Mouse (Mus musculus) heart, adult 2 months (tissue): Measurements from ENCODE around the gene Dlx2. TPM values are rescaled to one million over a fixed set of nuclear protein-coding genes. Genes with fewer than 3 reads are reported as not detected.

Source experiments
- DNase-seq, 2 experiments: peaks; one replicate each; pipeline ENCODE4 v3.0.0; 2021
- H3K27ac ChIP-seq: fragments of 200-600 bp; 2 replicates; pipeline ENCODE4 v1.8.1; 2022
- H3K27me3 ChIP-seq: fragments of 200-500 bp; 2 replicates; pipeline ENCODE4 v1.6.1; 2012; ENCODE audit warnings: mild to moderate bottlenecking, low read length, inconsistent platforms, mixed read lengths; ENCODE audit not compliant: control insufficient read depth, insufficient read depth
- H3K36me3 ChIP-seq: fragments of 200-500 bp; 2 replicates; pipeline ENCODE4 v1.6.1; 2012; ENCODE audit warnings: low read length, inconsistent platforms; ENCODE audit not compliant: control insufficient read depth, insufficient read depth
- H3K4me1 ChIP-seq: fragments of 200-500 bp; 2 replicates; pipeline ENCODE4 v1.6.1; 2011; ENCODE audit warnings: low read length; ENCODE audit not compliant: control insufficient read depth, insufficient read depth
- H3K4me3 ChIP-seq: fragments of 200-600 bp; 2 replicates; pipeline ENCODE4 v1.8.1; 2022
- H3K79me2 ChIP-seq: fragments of 200-500 bp; replicated peaks from 2 replicates; pipeline ENCODE4 v1.6.1; 2012; ENCODE audit warnings: mild to moderate bottlenecking, inconsistent platforms, low read length, moderate library complexity, mixed read lengths; ENCODE audit not compliant: control insufficient read depth, insufficient read depth
- H3K9ac ChIP-seq: fragments of 200-500 bp; 2 replicates; pipeline ENCODE4 v1.6.1; 2012; ENCODE audit warnings: low read depth, mild to moderate bottlenecking, control low read depth, inconsistent platforms, low read length, mixed read lengths
- CTCF ChIP-seq: fragments of 200-600 bp; IDR thresholded peaks from 2 replicates; pipeline ENCODE4 v1.8.1; 2022; ENCODE audit warnings: antibody characterized with exemption, mild to moderate bottlenecking, moderate library complexity
- EP300 ChIP-seq: fragments of 200-500 bp; IDR thresholded peaks from 2 replicates; pipeline ENCODE4 v1.6.1; 2011; ENCODE audit warnings: low read depth, low read length, control low read depth; ENCODE audit not compliant: insufficient read depth
- POLR2A ChIP-seq: fragments of 200-500 bp; IDR thresholded peaks from 2 replicates; pipeline ENCODE4 v1.6.1; 2011; ENCODE audit warnings: mild to moderate bottlenecking, low read depth, low read length, control low read depth; ENCODE audit not compliant: insufficient read depth
- WGBS: fragments of 180-500 bp; shearing (Covaris S2); methylation state at CpG from one replicate; pipeline ENCODE4 v1.1.7; 2018; 5-methylcytosine and 5-hydroxymethylcytosine counted together
- intact Hi-C: fragments of 180-260 bp; cut with DNase I; formaldehyde crosslinking; loops from one replicate; pipeline ENCODE4 v1.15.1; 2025
- polyA plus RNA-seq: library from polyadenylated mRNA; depleted of rRNA; stranded (reverse); fragments of >200 nt; gene quantifications from 2 replicates; pipeline ENCODE4 v1.2.3, GENCODE M21; 2012
- total RNA-seq, 2 experiments: library from RNA; stranded (reverse); gene quantifications; 2 replicates each; pipeline ENCODE4 v1.2.3; 2021

Gene Dlx2
- total and polyA plus RNA-seq, 3 experiments = not detected

GRCm38 (mm10) chr2:71573736-71574135, 27.2 kb upstream of the Dlx2 start:
- intact Hi-C loops = no loop called here

GRCm38 (mm10) chr2:71566466-71566865, 19.9 kb upstream of the Dlx2 start:
- H3K9ac ChIP-seq = no peak overlapping the region
- H3K36me3 ChIP-seq = no peaks in the 10 kb centered on the region
- WGBS = 70% methylated on average over 9 of the region's 9 CpGs
- TF ChIP-seq CTCF (no peak), EP300 (no peak), POLR2A (no peak)
- H3K4me3 ChIP-seq = no peak overlapping the region
- intact Hi-C loops = no loop called here
- DNase-seq = no peak
- H3K27me3 ChIP-seq = no peaks in the 10 kb centered on the region
- H3K4me1 ChIP-seq = no peaks in the 10 kb centered on the region
- H3K27ac ChIP-seq = no peak overlapping the region
- H3K79me2 ChIP-seq = no peaks in the 10 kb centered on the region

More at GRCm38 (mm10) chr2:71573736-71574135, 27.2 kb upstream of the Dlx2 start:
- no peak for TF ChIP-seq EP300
- TF ChIP-seq POLR2A = no peak
- TF ChIP-seq CTCF = no peak
- Histone ChIP-seq H3K27ac (no peak overlapping the region), H3K27me3 (no peaks in the 10 kb centered on the region; the same call in 1 of the 2 replicates), H3K79me2 (no peaks in the 10 kb centered on the region), H3K4me1 (no peaks in the 10 kb centered on the region), H3K4me3 (no peak overlapping the region), H3K9ac (no peak overlapping the region), H3K36me3 (no peaks in the 10 kb centered on the region)
- no peak for DNase-seq
- WGBS = 44% methylated on average over 4 of the region's 4 CpGs

GRCm38 (mm10) chr2:71556071-71556470, 9.5 kb upstream of the Dlx2 start:
- intact Hi-C loops = no loop called here

GRCm38 (mm10) chr2:71551704-71552103, 5.2 kb upstream of the Dlx2 start:
- Histone ChIP-seq H3K27ac (no peak overlapping the region), H3K36me3 (no peaks in the 10 kb centered on the region), H3K9ac (no peak overlapping the region), H3K79me2 (no peaks in the 10 kb centered on the region), H3K4me3 (no peak overlapping the region), H3K4me1 (no peaks in the 10 kb centered on the region), H3K27me3 (peaks cover 16% of the 10 kb centered on the region)
- intact Hi-C loops = no loop called here
- TF ChIP-seq EP300 = no peak
- no peak for TF ChIP-seq CTCF
- no peak for TF ChIP-seq POLR2A
- no peak for DNase-seq
- 2% methylated on average over 18 of the region's 18 CpGs for WGBS

More at GRCm38 (mm10) chr2:71556071-71556470, 9.5 kb upstream of the Dlx2 start:
- no peak for DNase-seq
- Histone ChIP-seq H3K79me2 (no peaks in the 10 kb centered on the region), H3K4me1 (no peaks in the 10 kb centered on the region), H3K4me3 (no peak overlapping the region), H3K9ac (no peak overlapping the region), H3K36me3 (no peaks in the 10 kb centered on the region), H3K27me3 (peaks cover 7% of the 10 kb centered on the region), H3K27ac (no peak overlapping the region)
- no peak for TF ChIP-seq EP300
- no peak for TF ChIP-seq CTCF
- TF ChIP-seq POLR2A = no peak
- 66% methylated on average over 5 of the region's 5 CpGs for WGBS

- WGBS = 27% methylated on average over 3 of the region's 3 CpGs
- TF ChIP-seq POLR2A (no peak), CTCF (no peak), EP300 (no peak)
- Histone ChIP-seq H3K36me3 (no peaks in the 10 kb centered on the region), H3K27me3 (peaks cover 28% of the 10 kb centered on the region), H3K79me2 (no peaks in the 10 kb centered on the region), H3K4me3 (no peak overlapping the region), H3K9ac (no peak overlapping the region), H3K4me1 (no peaks in the 10 kb centered on the region), H3K27ac (no peak overlapping the region)
- intact Hi-C loops = no loop called here
- no peak for DNase-seq
Measured at GRCm38 (mm10) chr2:71550330-71550729, 3.8 kb upstream of the Dlx2 start.

- no peaks in the 10 kb centered on the region for H3K36me3 ChIP-seq
- H3K9ac ChIP-seq = no peak overlapping the region
- WGBS = 15% methylated on average over 8 of the region's 8 CpGs
- H3K4me3 ChIP-seq = no peak overlapping the region
- DNase-seq = peak; percentile 69 to 80
- no peaks in the 10 kb centered on the region for H3K79me2 ChIP-seq
- no peak overlapping the region for H3K27ac ChIP-seq
- H3K27me3 ChIP-seq = peaks cover 41% of the 10 kb centered on the region
- intact Hi-C loops = loop anchor here (2.0 to 5.0 kb wide), 2 partner anchors 393 to 1729 kb away; no protein-coding TSS in a partner anchor
- peaks cover 1% of the 10 kb centered on the region; the same call in 1 of the 2 replicates for H3K4me1 ChIP-seq
- no peak for TF ChIP-seq EP300
- peak; percentile 83 for TF ChIP-seq CTCF
Measured at GRCm38 (mm10) chr2:71547829-71548228, 1.3 kb upstream of the Dlx2 start.
